Mouse (Mus musculus) G1E-ER4 (cell line): ENCODE results near the gene Cox8b. TPM values are rescaled to one million over a fixed set of nuclear protein-coding genes. Genes with fewer than 3 reads are reported as not detected.

ENCODE experiments used
- GATA1 ChIP-seq: IDR thresholded peaks from one replicate; pipeline ENCODE4 v1.8.0; 2012; ENCODE audit warnings: low read length, inconsistent platforms
- polyA plus RNA-seq: library from polyadenylated mRNA; stranded (reverse); fragments of >175 nt; gene quantifications from 2 replicates; pipeline ENCODE4 v1.2.3, GENCODE M21; 2012

Cox8b gene
- polyA plus RNA-seq, result not detected in 2 replicates

GRCm38 (mm10) chr7:140900220-140900619 lies at the start of gene Cox8b:
Gene Cox8b (minus strand): TSS chr7:140900446.
- TF ChIP-seq GATA1, result no peak

- no peak for TF ChIP-seq GATA1
Observed at GRCm38 (mm10) chr7:140949255-140949654, 49.0 kb upstream of the Cox8b start.

- no peak for TF ChIP-seq GATA1
Observed at GRCm38 (mm10) chr7:140948161-140948560, 47.9 kb upstream of the Cox8b start.

- TF ChIP-seq GATA1, result no peak
Observed at GRCm38 (mm10) chr7:140946980-140947379, 46.7 kb upstream of the Cox8b start.

- TF ChIP-seq GATA1, result no peak
Observed at GRCm38 (mm10) chr7:140946311-140946710, 46.1 kb upstream of the Cox8b start.

GRCm38 (mm10) chr7:140945247-140945646 lies 45.0 kb upstream of the Cox8b start:
- TF ChIP-seq GATA1, result no peak

- TF ChIP-seq GATA1, result no peak
Observed at GRCm38 (mm10) chr7:140944236-140944635, 44.0 kb upstream of the Cox8b start.

GRCm38 (mm10) chr7:140943356-140943755 lies 43.1 kb upstream of the Cox8b start:
- TF ChIP-seq GATA1, result no peak

- TF ChIP-seq GATA1, result no peak
Observed at GRCm38 (mm10) chr7:140942811-140943210, 42.6 kb upstream of the Cox8b start.

- TF ChIP-seq GATA1, result no peak
Observed at GRCm38 (mm10) chr7:140942341-140942740, 42.1 kb upstream of the Cox8b start.

- no peak for TF ChIP-seq GATA1
Observed at GRCm38 (mm10) chr7:140941222-140942051, 41.2 kb upstream of the Cox8b start, which contains the start of gene Pgghg. Gene Pgghg (plus strand): TSS chr7:140941391.

- no peak for TF ChIP-seq GATA1
Observed at GRCm38 (mm10) chr7:140939669-140940171, 39.5 kb upstream of the Cox8b start.

- TF ChIP-seq GATA1, result no peak
Observed at GRCm38 (mm10) chr7:140938896-140939295, 38.6 kb upstream of the Cox8b start.

GRCm38 (mm10) chr7:140938436-140938835 lies 38.2 kb upstream of the Cox8b start:
- no peak for TF ChIP-seq GATA1

GRCm38 (mm10) chr7:140927181-140927580 lies 26.9 kb upstream of the Cox8b start:
- TF ChIP-seq GATA1, result no peak

- no peak for TF ChIP-seq GATA1
Observed at GRCm38 (mm10) chr7:140923070-140923775, 23.0 kb upstream of the Cox8b start.
